Comparison of ENCODE assay signal across 22 mouse cellular contexts in the genomic region with DNA sequence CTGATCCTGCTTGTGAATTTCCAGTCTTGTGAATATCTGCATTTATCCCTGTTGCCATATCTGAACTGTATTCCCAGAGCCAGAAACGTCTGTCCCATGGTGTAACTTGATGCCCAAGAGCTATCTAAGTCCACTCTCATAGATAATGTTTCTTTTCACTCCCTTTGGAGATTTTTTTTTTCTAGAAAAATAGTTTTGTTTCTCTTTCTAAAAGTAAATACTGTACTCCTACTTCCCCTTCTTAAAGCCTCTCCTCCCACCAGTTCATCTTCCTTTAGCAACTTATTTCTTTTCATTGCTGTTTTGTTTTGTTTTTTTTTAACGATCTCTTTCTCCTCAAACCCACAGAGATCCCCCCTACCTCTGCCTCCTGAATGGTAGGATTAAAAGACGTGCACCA. TPM values are rescaled to one million over a fixed set of nuclear protein-coding genes. Genes with fewer than 3 reads are reported as not detected.
"Had no signal": no experiment of that assay in that cellular context is flagged by ENCODE, and none has a peak within 500 bp of the region (broad histone marks: within the 10 kb centered on the region; RNA-seq: fewer than 3 reads in every experiment).

No protein-coding gene starts in this region.

- H3K36me3 ChIP-seq: limb, embryonic 15.5 days; midbrain, embryonic 13.5 days had no signal

- H3K27me3 ChIP-seq: limb, embryonic 15.5 days; liver, embryonic 12.5 days; midbrain, embryonic 13.5 days had no signal

- H3K4me1 ChIP-seq: limb, embryonic 15.5 days; midbrain, embryonic 13.5 days had no signal

- H3K4me3 ChIP-seq: limb, embryonic 15.5 days; liver, embryonic 12.5 days; midbrain, embryonic 13.5 days had no signal

- ATAC-seq: liver, embryonic 12.5 days; midbrain, embryonic 13.5 days had no signal

- DNase-seq: kidney, postnatal 14 days; layer of hippocampus, adult 9-11 months; layer of hippocampus, postnatal 36 days; lung, embryonic 14.5 days; lung, postnatal 10 days; right cerebral cortex, postnatal 14 days; thymus, adult 18-20 months; thymus, postnatal 25 days had no signal

- H3K9ac ChIP-seq: limb, embryonic 15.5 days; liver, embryonic 12.5 days; lung, embryonic 14.5 days; midbrain, embryonic 13.5 days had no signal

- H3K4me2 ChIP-seq: limb, embryonic 15.5 days; liver, embryonic 12.5 days; lung, embryonic 14.5 days; midbrain, embryonic 13.5 days had no signal

- H3K27ac ChIP-seq: limb, embryonic 15.5 days; liver, embryonic 12.5 days; midbrain, embryonic 13.5 days had no signal

- H3K9me3 ChIP-seq: limb, embryonic 15.5 days; liver, embryonic 12.5 days; midbrain, embryonic 13.5 days had no signal

RNA-seq across cellular contexts. Expression of a gene that starts 13.9 kb away (rescaled TPM):
- total RNA-seq: layer of hippocampus, postnatal 36 days; left cerebral cortex, adult 8-10 months; left cerebral cortex, postnatal 25 days; midbrain, postnatal 0 days had no signal
- polyA plus RNA-seq: kidney, embryonic 14.5 days; large intestine, adult 2 months; limb, embryonic 11.5 days; limb, embryonic 15.5 days; liver, embryonic 12.5 days; liver, embryonic 16.5 days; lung, embryonic 14.5 days; midbrain, embryonic 13.5 days; midbrain, postnatal 0 days; neural tube, embryonic 14.5 days; small intestine, adult 2 months; stomach, embryonic 14.5 days; urinary bladder, adult 2 months had no signal
